25 mouse cellular contexts compared by ENCODE assay signal in the genomic region with DNA sequence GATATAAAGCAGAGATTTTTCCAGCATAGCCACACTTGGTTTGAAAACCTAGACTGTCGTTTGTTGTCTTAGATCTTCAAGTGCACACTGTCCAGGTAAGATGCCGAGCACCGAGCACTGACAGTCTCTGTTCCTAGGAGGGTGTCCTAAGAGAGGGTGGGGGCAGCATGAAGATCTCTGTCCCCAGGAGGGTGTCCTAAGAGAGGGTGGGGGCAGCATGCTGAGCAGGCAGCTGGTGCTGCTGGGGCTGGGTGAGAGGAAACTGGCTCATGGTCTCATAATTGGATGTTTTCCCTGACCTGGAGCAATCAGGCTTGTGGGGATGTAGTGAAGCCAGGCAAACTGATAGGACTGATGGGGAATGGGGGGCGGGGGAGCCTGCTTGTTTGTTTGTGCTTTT. TPM values are rescaled to one million over a fixed set of nuclear protein-coding genes. Genes with fewer than 3 reads are reported as not detected.
DNase-seq lines count a peak whose midpoint lies in the region; ATAC-seq and TF ChIP-seq lines count a peak whose summit lies in the region.
"Had no signal": no experiment of that assay in that cellular context is flagged by ENCODE, and none has a peak within 500 bp of the region (broad histone marks: within the 10 kb centered on the region; RNA-seq: fewer than 3 reads in every experiment).

No protein-coding gene starts in this region.

- H3K36me3 ChIP-seq in heart, embryonic 13.5 days: peaks cover 85% of the 10 kb centered on the region
- H3K36me3 ChIP-seq in midbrain, embryonic 11.5 days (ENCODE audit: control insufficient read depth, insufficient read depth, low read length): peaks cover 7% of the 10 kb centered on the region
- peaks cover 65% of the 10 kb centered on the region for H3K36me3 ChIP-seq in midbrain, embryonic 14.5 days (ENCODE audit: control insufficient read depth, insufficient read depth, low read length)
- no peaks in the 10 kb centered on the region for H3K36me3 ChIP-seq in ES-Bruce4 (ENCODE audit: control insufficient read depth, insufficient read depth, low read length, poor library complexity, severe bottlenecking)

- no peak overlapping the region for H3K4me2 ChIP-seq in heart, embryonic 13.5 days
- H3K4me2 ChIP-seq in midbrain, embryonic 11.5 days: no peak overlapping the region
- no peak overlapping the region for H3K4me2 ChIP-seq in midbrain, embryonic 14.5 days (ENCODE audit: low read length)
- H3K4me2 ChIP-seq: embryonic facial prominence, embryonic 12.5 days; embryonic facial prominence, embryonic 15.5 days; heart, embryonic 12.5 days; hindbrain, embryonic 15.5 days; intestine, embryonic 15.5 days had no signal

- peak; percentile 34 for DNase-seq in cerebellum, adult 9-11 months
- no peak for DNase-seq in cerebellum, adult 18-20 months
- no peak for DNase-seq in heart, postnatal 36 days
- DNase-seq in midbrain, embryonic 11.5 days (ENCODE audit: low spot score, missing footprints): peak; percentile 39
- no peak for DNase-seq in midbrain, embryonic 14.5 days
- no peak for DNase-seq in ovary, postnatal 36 days (ENCODE audit: low spot score)
- DNase-seq: adrenal gland, adult 2 months; adrenal gland, postnatal 14 days; gastrocnemius, postnatal 10 days; gastrocnemius, postnatal 36 days; heart, postnatal 14 days; kidney, adult 11 months; kidney, adult 8-10 months had no signal

- no peak for TF ChIP-seq EP300 in ES-Bruce4 (IDR thresholded peaks at IDR 0.05; ENCODE audit: insufficient read depth, low read depth, low read length)

- 78% methylated on average over 4 of the region's 4 CpGs for WGBS in heart, embryonic 13.5 days
- WGBS in midbrain, embryonic 11.5 days: 77% methylated on average over 4 of the region's 4 CpGs
- 86% methylated on average over 4 of the region's 4 CpGs for WGBS in midbrain, embryonic 14.5 days

- H3K9me3 ChIP-seq in heart, embryonic 13.5 days: no peaks in the 10 kb centered on the region
- no peaks in the 10 kb centered on the region for H3K9me3 ChIP-seq in midbrain, embryonic 11.5 days (ENCODE audit: control insufficient read depth, low read length)
- H3K9me3 ChIP-seq in midbrain, embryonic 14.5 days (ENCODE audit: control insufficient read depth, low read length): no peaks in the 10 kb centered on the region
- no peaks in the 10 kb centered on the region for H3K9me3 ChIP-seq in ES-Bruce4 (replicated peaks; ENCODE audit: control insufficient read depth, insufficient read depth, low read length, poor library complexity, severe bottlenecking)
- H3K9me3 ChIP-seq: embryonic facial prominence, embryonic 12.5 days; embryonic facial prominence, embryonic 15.5 days; G1E; heart, embryonic 12.5 days; hindbrain, embryonic 15.5 days; intestine, embryonic 15.5 days had no signal

- no peaks in the 10 kb centered on the region for H3K27me3 ChIP-seq in heart, embryonic 13.5 days (replicated peaks)
- H3K27me3 ChIP-seq in midbrain, embryonic 11.5 days (ENCODE audit: control insufficient read depth, insufficient read depth, low read length): no peaks in the 10 kb centered on the region
- no peaks in the 10 kb centered on the region for H3K27me3 ChIP-seq in midbrain, embryonic 14.5 days (ENCODE audit: control insufficient read depth, insufficient read depth, low read length)
- H3K27me3 ChIP-seq in ES-Bruce4 (ENCODE audit: control insufficient read depth, insufficient read depth, low read length, poor library complexity, severe bottlenecking): no peaks in the 10 kb centered on the region
- H3K27me3 ChIP-seq: embryonic facial prominence, embryonic 12.5 days; embryonic facial prominence, embryonic 15.5 days; heart, embryonic 12.5 days; hindbrain, embryonic 15.5 days; intestine, embryonic 15.5 days had no signal

- ATAC-seq in heart, embryonic 13.5 days (ENCODE audit: extremely low read depth, insufficient number of reproducible peaks, low FRiP score, low TSS enrichment): no peak
- ATAC-seq in midbrain, embryonic 11.5 days (ENCODE audit: low FRiP score): no peak
- ATAC-seq in midbrain, embryonic 14.5 days (ENCODE audit: low FRiP score, low TSS enrichment): no peak
- ATAC-seq: CD4-positive, CD25-positive, alpha-beta regulatory T cell, adult 4 months; forebrain, embryonic 16.5 days; intestine, embryonic 15.5 days had no signal

- peaks cover 32% of the 10 kb centered on the region for H3K4me1 ChIP-seq in heart, embryonic 13.5 days
- no peaks in the 10 kb centered on the region for H3K4me1 ChIP-seq in midbrain, embryonic 11.5 days (ENCODE audit: control insufficient read depth, insufficient read depth, low read length)
- no peaks in the 10 kb centered on the region for H3K4me1 ChIP-seq in midbrain, embryonic 14.5 days (ENCODE audit: control insufficient read depth, insufficient read depth, low read length)
- peaks cover 4% of the 10 kb centered on the region for H3K4me1 ChIP-seq in ES-Bruce4 (ENCODE audit: control insufficient read depth, insufficient read depth, low read length)
- H3K4me1 ChIP-seq: embryonic facial prominence, embryonic 15.5 days; hindbrain, embryonic 15.5 days; intestine, embryonic 15.5 days had no signal

- intact Hi-C loops in heart, postnatal 36 days (cut with DNase I): loop anchor here (10.0 kb wide), 1 partner anchor 155 kb away; a partner anchor contains a TSS

- no peak overlapping the region for H3K27ac ChIP-seq in heart, embryonic 13.5 days (replicated peaks)
- no peak overlapping the region for H3K27ac ChIP-seq in midbrain, embryonic 11.5 days (ENCODE audit: low read depth, low read length)
- no peak overlapping the region for H3K27ac ChIP-seq in midbrain, embryonic 14.5 days (replicated peaks; ENCODE audit: low read depth, low read length)
- peak overlapping the region; percentile 15; the same call in 1 of the 2 replicates for H3K27ac ChIP-seq in ES-Bruce4 (ENCODE audit: insufficient read depth, low read length)
- H3K27ac ChIP-seq: embryonic facial prominence, embryonic 12.5 days; embryonic facial prominence, embryonic 15.5 days; hindbrain, embryonic 15.5 days; intestine, embryonic 15.5 days had no signal

- TF ChIP-seq CTCF in ES-Bruce4 (IDR thresholded peaks at IDR 0.05; ENCODE audit: low read depth, low read length): no peak

- H3K9ac ChIP-seq in heart, embryonic 13.5 days: peak overlapping the region; percentile 9; the same call in 1 of the 2 replicates
- H3K9ac ChIP-seq in midbrain, embryonic 11.5 days (ENCODE audit: low read length): no peak overlapping the region
- H3K9ac ChIP-seq in midbrain, embryonic 14.5 days (replicated peaks; ENCODE audit: low read length): no peak overlapping the region
- no peak overlapping the region for H3K9ac ChIP-seq in ES-Bruce4 (ENCODE audit: low read depth, poor library complexity, severe bottlenecking)
- H3K9ac ChIP-seq: embryonic facial prominence, embryonic 12.5 days; embryonic facial prominence, embryonic 15.5 days; heart, embryonic 12.5 days; hindbrain, embryonic 15.5 days; intestine, embryonic 15.5 days had no signal

- H3K4me3 ChIP-seq in heart, embryonic 13.5 days: no peak overlapping the region
- H3K4me3 ChIP-seq in midbrain, embryonic 11.5 days (ENCODE audit: low read depth, low read length): no peak overlapping the region
- no peak overlapping the region for H3K4me3 ChIP-seq in midbrain, embryonic 14.5 days (replicated peaks; ENCODE audit: low read depth, low read length)
- no peak overlapping the region for H3K4me3 ChIP-seq in ES-Bruce4 (ENCODE audit: low read depth, low read length)
- H3K4me3 ChIP-seq: embryonic facial prominence, embryonic 12.5 days; embryonic facial prominence, embryonic 15.5 days; heart, embryonic 12.5 days; hindbrain, embryonic 15.5 days; intestine, embryonic 15.5 days had no signal

- TF ChIP-seq POLR2A in ES-Bruce4 (IDR thresholded peaks at IDR 0.05; ENCODE audit: insufficient read depth, low read length): no peak

RNA-seq across cellular contexts. Expression of a gene that starts 9.8 kb away (rescaled TPM):
- 11.2 and 11.3 TPM in 2 replicates for polyA plus RNA-seq in heart, embryonic 13.5 days (2015; fragmentation: Nextera tagmentation; extraction: Ambion mirVana)
- 1 to 10 TPM; 8.6 to 8.9 TPM for total RNA-seq in heart, postnatal 36 days (2021)
- 19.1 TPM in 2 replicates for polyA plus RNA-seq in midbrain, embryonic 11.5 days (2014; fragmentation: Nextera tagmentation; extraction: Ambion mirVana)
- 18.5 and 20.5 TPM in 2 replicates for polyA plus RNA-seq in midbrain, embryonic 14.5 days (2014; fragmentation: Nextera tagmentation; extraction: Ambion mirVana)
- polyA plus RNA-seq in ES-Bruce4 (2011; ENCODE audit: insufficient read depth, insufficient read length, low read depth, missing spikeins): 13.5 and 13.7 TPM in 2 replicates

RNA-seq across cellular contexts. Expression of a gene that starts 16.1 kb away (rescaled TPM):
- polyA plus RNA-seq in heart, embryonic 13.5 days (2015; fragmentation: Nextera tagmentation; extraction: Ambion mirVana): 33.4 and 33.8 TPM in 2 replicates
- total RNA-seq in heart, postnatal 36 days (2021): 10 to 100 TPM; 14.5 to 15.8 TPM
- polyA plus RNA-seq in midbrain, embryonic 11.5 days (2014; fragmentation: Nextera tagmentation; extraction: Ambion mirVana): 34.0 and 36.6 TPM in 2 replicates
- 17.0 and 20.5 TPM in 2 replicates for polyA plus RNA-seq in midbrain, embryonic 14.5 days (2014; fragmentation: Nextera tagmentation; extraction: Ambion mirVana)
- polyA plus RNA-seq in ES-Bruce4 (2011; ENCODE audit: insufficient read depth, insufficient read length, low read depth, missing spikeins): 11.7 and 11.9 TPM in 2 replicates

RNA-seq across cellular contexts. Expression of a gene that starts 30.2 kb away (rescaled TPM):
- 46.3 and 48.4 TPM in 2 replicates for polyA plus RNA-seq in heart, embryonic 13.5 days (2015; fragmentation: Nextera tagmentation; extraction: Ambion mirVana)
- total RNA-seq in heart, postnatal 36 days (2021): 10 to 100 TPM; 42.8 to 45.3 TPM
- polyA plus RNA-seq in midbrain, embryonic 11.5 days (2014; fragmentation: Nextera tagmentation; extraction: Ambion mirVana): 50.7 and 60.0 TPM in 2 replicates
- 35.5 and 36.1 TPM in 2 replicates for polyA plus RNA-seq in midbrain, embryonic 14.5 days (2014; fragmentation: Nextera tagmentation; extraction: Ambion mirVana)
- polyA plus RNA-seq in ES-Bruce4 (2011; ENCODE audit: insufficient read depth, insufficient read length, low read depth, missing spikeins): 8.5 and 10.4 TPM in 2 replicates

RNA-seq across cellular contexts. Expression of a gene that starts 30.2 kb away (rescaled TPM):
- polyA plus RNA-seq in heart, embryonic 13.5 days (2015; fragmentation: Nextera tagmentation; extraction: Ambion mirVana): 1.1 and 1.3 TPM in 2 replicates
- 1 to 10 TPM; 1.2 to 1.8 TPM for total RNA-seq in heart, postnatal 36 days (2021)
- polyA plus RNA-seq in midbrain, embryonic 11.5 days (2014; fragmentation: Nextera tagmentation; extraction: Ambion mirVana): 0.66 and 0.85 TPM in 2 replicates
- 1.3 and 1.7 TPM in 2 replicates for polyA plus RNA-seq in midbrain, embryonic 14.5 days (2014; fragmentation: Nextera tagmentation; extraction: Ambion mirVana)
- polyA plus RNA-seq in ES-Bruce4 (2011; ENCODE audit: insufficient read depth, insufficient read length, low read depth, missing spikeins): 3.8 and 4.6 TPM in 2 replicates
- total RNA-seq: gastrocnemius, adult 18-20 months; gastrocnemius, postnatal 10 days; gastrocnemius, postnatal 36 days; granulocyte monocyte progenitor cell, adult 5-6 weeks had no signal
- polyA plus RNA-seq: CD4-positive, CD25-positive, alpha-beta regulatory T cell, adult 4 months had no signal

RNA-seq across cellular contexts. Expression of a gene that starts 59.2 kb away (rescaled TPM):
- polyA plus RNA-seq in heart, embryonic 13.5 days (2015; fragmentation: Nextera tagmentation; extraction: Ambion mirVana): 166 and 169 TPM in 2 replicates
- total RNA-seq in heart, postnatal 36 days (2021): 100 to 1,000 TPM; 144 to 145 TPM
- 112 and 126 TPM in 2 replicates for polyA plus RNA-seq in midbrain, embryonic 11.5 days (2014; fragmentation: Nextera tagmentation; extraction: Ambion mirVana)
- 34.9 and 63.8 TPM in 2 replicates for polyA plus RNA-seq in midbrain, embryonic 14.5 days (2014; fragmentation: Nextera tagmentation; extraction: Ambion mirVana)
- 298 and 315 TPM in 2 replicates for polyA plus RNA-seq in ES-Bruce4 (2011; ENCODE audit: insufficient read depth, insufficient read length, low read depth, missing spikeins)

Comparison
In these comparisons a context has a peak if more than half of its experiments do, and no peak if none do; other contexts are left out.
1. DNase-seq: peak in cerebellum, adult 9-11 months (single experiment) and midbrain, embryonic 11.5 days (single experiment); none in cerebellum, adult 18-20 months (0 of 2), heart, postnatal 36 days (0 of 2), midbrain, embryonic 14.5 days (single experiment) and ovary, postnatal 36 days (single experiment).